Mouse (Mus musculus) MEL (cell line): Measurements from ENCODE around the gene Gm16181. TPM values are rescaled to one million over a fixed set of nuclear protein-coding genes. Genes with fewer than 3 reads are reported as not detected.

Experiments used
- DNase-seq: peaks from one replicate; pipeline ENCODE4 v3.0.0; 2011; ENCODE audit warnings: low read depth, low spot score
- H3K27ac ChIP-seq: 2 replicates; pipeline ENCODE4 v1.5.1; 2012; ENCODE audit warnings: low read depth, mild to moderate bottlenecking, control low read depth, low read length, moderate library complexity; ENCODE audit not compliant: control insufficient read depth
- H3K27me3 ChIP-seq, 2 experiments: fragments of 150-350 bp in 1 of 2; sonication (generic) in 1 of 2; 2 replicates each; pipeline ENCODE4 v1.6.1; 2012; ENCODE audit warnings: low read length in 2 of 2, mild to moderate bottlenecking in 2 of 2, improper control_type of control experiment in 1 of 2, moderate library complexity in 1 of 2; ENCODE audit not compliant: insufficient read depth in 2 of 2, control insufficient read depth in 1 of 2
- H3K36me3 ChIP-seq, 2 experiments: 2 replicates each; pipeline ENCODE4 v1.6.1; 2012 to 2014; ENCODE audit warnings: low read length in 2 of 2, improper control_type of control experiment in 1 of 2, inconsistent platforms in 1 of 2, mild to moderate bottlenecking in 1 of 2; ENCODE audit not compliant: insufficient read depth in 2 of 2, control insufficient read depth in 1 of 2
- H3K4me1 ChIP-seq, 2 experiments: fragments of 150-350 bp in 1 of 2; sonication (generic) in 1 of 2; 2 replicates each; pipeline ENCODE4 v1.6.1; 2012; ENCODE audit warnings: low read length in 2 of 2, improper control_type of control experiment in 1 of 2, mild to moderate bottlenecking in 1 of 2; ENCODE audit not compliant: insufficient read depth in 2 of 2, control insufficient read depth in 1 of 2
- H3K4me3 ChIP-seq, 2 experiments: fragments of 150-350 bp in 1 of 2; sonication (generic) in 1 of 2; 2 replicates each; pipeline ENCODE4 v1.5.1; 2012; ENCODE audit warnings: low read depth in 2 of 2, low read length in 2 of 2, mild to moderate bottlenecking in 2 of 2, moderate library complexity in 2 of 2, control low read depth in 1 of 2, improper control_type of control experiment in 1 of 2; ENCODE audit not compliant: control insufficient read depth in 1 of 2, insufficient read depth in 1 of 2
- H3K79me2 ChIP-seq: 2 replicates; pipeline ENCODE4 v1.6.1; 2012; ENCODE audit warnings: mild to moderate bottlenecking, low read length, moderate library complexity; ENCODE audit not compliant: control insufficient read depth, poor library complexity, insufficient read depth
- H3K9ac ChIP-seq: 2 replicates; pipeline ENCODE4 v1.6.1; 2012; ENCODE audit warnings: low read depth, mild to moderate bottlenecking, control low read depth, low read length, moderate library complexity; ENCODE audit not compliant: control insufficient read depth, poor library complexity, severe bottlenecking
- H3K9me3 ChIP-seq: fragments of 150-350 bp; sonication (generic); replicated peaks from 2 replicates; pipeline ENCODE4 v1.6.1; 2012; ENCODE audit warnings: mild to moderate bottlenecking, low read length, improper control_type of control experiment, moderate library complexity; ENCODE audit not compliant: insufficient read depth
- CHD1 ChIP-seq: IDR thresholded peaks from 2 replicates; pipeline ENCODE4 v1.6.1; 2012; ENCODE audit warnings: low read depth, mild to moderate bottlenecking, inconsistent platforms, low read length, improper control_type of control experiment
- CTCF ChIP-seq, 3 experiments: IDR thresholded peaks in 2 of 3; conservative IDR thresholded peaks in 1 of 3; 2 replicates each; pipeline ENCODE4 v1.5.1; 2011 to 2012; ENCODE audit warnings: low read length in 3 of 3, low read depth in 2 of 3, mild to moderate bottlenecking in 2 of 3, improper control_type of control experiment in 1 of 3, inconsistent platforms in 1 of 3, mixed read lengths in 1 of 3, moderate library complexity in 1 of 3; ENCODE audit not compliant: control insufficient read depth in 1 of 3, insufficient read depth in 1 of 3, poor library complexity in 1 of 3, severe bottlenecking in 1 of 3
- EP300 ChIP-seq, 2 experiments: IDR thresholded peaks; 2 replicates each; pipeline ENCODE4 v1.6.1; 2011; ENCODE audit warnings: improper control_type of control experiment in 2 of 2, low read length in 2 of 2, low read depth in 1 of 2, mild to moderate bottlenecking in 1 of 2
- GABPA ChIP-seq: IDR thresholded peaks from 2 replicates; pipeline ENCODE4 v1.6.1; 2012; ENCODE audit warnings: low read depth, mild to moderate bottlenecking, inconsistent platforms, low read length, improper control_type of control experiment, moderate library complexity
- JUND ChIP-seq: IDR thresholded peaks from 2 replicates; pipeline ENCODE4 v1.6.1; 2011; ENCODE audit warnings: low read depth, mild to moderate bottlenecking, improper control_type of control experiment, low read length
- MAX ChIP-seq: IDR thresholded peaks from 2 replicates; pipeline ENCODE4 v1.6.1; 2011; ENCODE audit warnings: low read length, improper control_type of control experiment
- MEF2A ChIP-seq: IDR thresholded peaks from 2 replicates; pipeline ENCODE4 v1.6.1; 2014; ENCODE audit warnings: low read depth, mild to moderate bottlenecking, inconsistent platforms, low read length, improper control_type of control experiment; ENCODE audit not compliant: poor library complexity, insufficient replicate concordance, severe bottlenecking; ENCODE audit errors: extremely low read depth
- MXI1 ChIP-seq: IDR thresholded peaks from 2 replicates; pipeline ENCODE4 v1.6.1; 2011; ENCODE audit warnings: mild to moderate bottlenecking, low read depth, low read length, improper control_type of control experiment
- NELFE ChIP-seq: IDR thresholded peaks from 2 replicates; pipeline ENCODE4 v1.6.1; 2011; ENCODE audit warnings: low read depth, low read length, improper control_type of control experiment
- NRF1 ChIP-seq: IDR thresholded peaks from 2 replicates; pipeline ENCODE4 v1.6.1; 2014; ENCODE audit warnings: low read depth, mild to moderate bottlenecking, inconsistent platforms, low read length, improper control_type of control experiment, moderate library complexity; ENCODE audit not compliant: poor library complexity, insufficient read depth, severe bottlenecking
- POLR2A ChIP-seq, 2 experiments: IDR thresholded peaks; 2 replicates each; pipeline ENCODE4 v1.6.1; 2011 to 2012; ENCODE audit warnings: low read length in 2 of 2, mild to moderate bottlenecking in 2 of 2, control low read depth in 1 of 2, improper control_type of control experiment in 1 of 2, low read depth in 1 of 2, moderate library complexity in 1 of 2; ENCODE audit not compliant: control insufficient read depth in 1 of 2, insufficient read depth in 1 of 2, poor library complexity in 1 of 2
- POLR2AphosphoS5 ChIP-seq: IDR thresholded peaks from 2 replicates; pipeline ENCODE4 v1.6.1; 2012; ENCODE audit warnings: low read depth, borderline replicate concordance, mild to moderate bottlenecking, inconsistent platforms, low read length, moderate library complexity, mixed read lengths
- RAD21 ChIP-seq: IDR thresholded peaks from 2 replicates; pipeline ENCODE4 v1.6.1; 2011; ENCODE audit warnings: mild to moderate bottlenecking, low read depth, low read length, improper control_type of control experiment
- SIN3A ChIP-seq: IDR thresholded peaks from 2 replicates; pipeline ENCODE4 v1.6.1; 2012; ENCODE audit warnings: low read length, improper control_type of control experiment, inconsistent platforms
- TBP ChIP-seq: IDR thresholded peaks from 2 replicates; pipeline ENCODE4 v1.8.0; 2011; ENCODE audit warnings: low read depth, low read length, improper control_type of control experiment
- ZKSCAN1 ChIP-seq: IDR thresholded peaks from 2 replicates; pipeline ENCODE4 v1.6.1; 2012; ENCODE audit warnings: low read depth, mild to moderate bottlenecking, inconsistent platforms, low read length, improper control_type of control experiment, moderate library complexity
- ZNF384 ChIP-seq: IDR thresholded peaks from 2 replicates; pipeline ENCODE4 v1.6.1; 2012; ENCODE audit warnings: low read depth, mild to moderate bottlenecking, inconsistent platforms, low read length, improper control_type of control experiment
- polyA plus RNA-seq, 2 experiments: library from polyadenylated mRNA; stranded (reverse) in 1 of 2; unstranded in 1 of 2; fragments of >175 nt in 1 of 2; fragments of >200 nt in 1 of 2; gene quantifications; 2 replicates each; pipeline versions ENCODE4 v1.2.1 to v1.2.4; 2012; ENCODE audit warnings: low replicate concordance in 2 of 2, low read depth in 1 of 2; ENCODE audit not compliant: insufficient read length in 2 of 2, insufficient read depth in 1 of 2, missing spikeins in 1 of 2
- total RNA-seq: library from RNA; depleted of rRNA; stranded (reverse); fragments of 300-350 nt; gene quantifications from 2 replicates; pipeline ENCODE4 v1.2.3, GENCODE M21; 2012

Gene Gm16181
- total and polyA plus RNA-seq, 3 experiments, result 0.58 TPM; not detected in 2

DNA sequence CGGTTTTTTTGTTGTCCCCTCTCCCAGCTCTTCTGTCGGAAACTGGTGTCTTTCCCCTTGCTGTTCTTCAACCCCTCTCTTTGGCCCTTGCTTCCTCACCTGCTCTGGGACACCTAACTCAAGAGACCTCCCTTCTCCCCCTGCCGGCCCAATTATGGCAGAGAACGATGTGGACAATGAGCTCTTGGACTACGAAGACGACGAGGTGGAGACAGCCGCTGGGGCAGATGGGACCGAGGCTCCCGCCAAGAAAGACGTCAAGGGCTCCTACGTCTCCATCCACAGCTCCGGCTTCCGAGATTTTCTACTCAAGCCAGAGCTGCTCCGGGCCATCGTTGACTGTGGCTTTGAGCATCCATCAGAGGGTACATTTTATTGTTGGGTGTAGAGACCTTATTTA lies 22.5 kb downstream of the Gm16181 start:
- DNase-seq, result peak; percentile 61
- H3K9me3 ChIP-seq, result no peaks in the 10 kb centered on the region
- no peaks in the 10 kb centered on the region for H3K27me3 ChIP-seq
- peak overlapping the region; percentile 79 to 95 for H3K4me3 ChIP-seq
- peaks cover 5 to 28% of the 10 kb centered on the region in 2 experiments; a peak in 3 of 4 replicates for H3K4me1 ChIP-seq
- peak overlapping the region; percentile 94 for H3K27ac ChIP-seq
- peaks cover 57% of the 10 kb centered on the region for H3K79me2 ChIP-seq
- H3K9ac ChIP-seq, result peak overlapping the region; percentile 96
- TF ChIP-seq MAX (peak; percentile 7; the same call in 1 of the 2 replicates), CHD1 (peak; percentile 96), NELFE (no peak), EP300 (IDR thresholded peaks at IDR 0.05; ENCODE audit: low read depth in 1 of 2, low read length in 2 of 2) (no peak)
- H3K36me3 ChIP-seq, result peaks cover 31 to 33% of the 10 kb centered on the region in 2 experiments

DNA sequence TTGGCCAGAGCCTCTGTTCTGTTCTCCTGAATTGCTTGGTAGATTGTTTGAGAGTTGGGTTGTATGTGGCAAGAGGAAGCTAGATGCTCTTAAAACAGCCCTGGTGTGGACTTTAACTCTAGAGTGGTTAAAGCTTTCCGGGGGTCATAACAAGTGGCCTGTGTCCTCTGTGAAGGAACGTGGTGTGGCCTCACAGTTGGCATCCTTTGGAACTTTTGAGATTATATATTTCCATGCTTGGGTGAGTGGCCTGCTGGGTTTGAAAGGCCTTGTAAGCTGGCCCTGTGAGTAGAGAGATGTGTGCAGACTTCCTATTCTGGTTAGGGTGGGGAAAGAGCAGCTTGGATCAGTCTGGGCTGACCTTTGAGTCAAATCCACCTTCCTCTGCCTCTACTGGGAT lies 24.4 kb downstream of the Gm16181 start:
- Histone ChIP-seq H3K79me2 (peaks cover 58% of the 10 kb centered on the region), H3K9me3 (no peaks in the 10 kb centered on the region), H3K36me3 (peaks cover 31 to 42% of the 10 kb centered on the region in 2 experiments), H3K27me3 (no peaks in the 10 kb centered on the region), H3K9ac (peak overlapping the region; percentile 33), H3K4me3 (no peak overlapping the region), H3K27ac (peak overlapping the region; percentile 17; the same call in 1 of the 2 replicates), H3K4me1 (peaks cover 5 to 28% of the 10 kb centered on the region in 2 experiments; a peak in 3 of 4 replicates)
- TF ChIP-seq ZNF384 (no peak), SIN3A (no peak), ZKSCAN1 (no peak), MEF2A (no peak), TBP (no peak), POLR2AphosphoS5 (no peak), EP300 (IDR thresholded peaks at IDR 0.05; ENCODE audit: low read depth in 1 of 2, low read length in 2 of 2) (no peak), RAD21 (no peak)
- no peak for DNase-seq

DNA sequence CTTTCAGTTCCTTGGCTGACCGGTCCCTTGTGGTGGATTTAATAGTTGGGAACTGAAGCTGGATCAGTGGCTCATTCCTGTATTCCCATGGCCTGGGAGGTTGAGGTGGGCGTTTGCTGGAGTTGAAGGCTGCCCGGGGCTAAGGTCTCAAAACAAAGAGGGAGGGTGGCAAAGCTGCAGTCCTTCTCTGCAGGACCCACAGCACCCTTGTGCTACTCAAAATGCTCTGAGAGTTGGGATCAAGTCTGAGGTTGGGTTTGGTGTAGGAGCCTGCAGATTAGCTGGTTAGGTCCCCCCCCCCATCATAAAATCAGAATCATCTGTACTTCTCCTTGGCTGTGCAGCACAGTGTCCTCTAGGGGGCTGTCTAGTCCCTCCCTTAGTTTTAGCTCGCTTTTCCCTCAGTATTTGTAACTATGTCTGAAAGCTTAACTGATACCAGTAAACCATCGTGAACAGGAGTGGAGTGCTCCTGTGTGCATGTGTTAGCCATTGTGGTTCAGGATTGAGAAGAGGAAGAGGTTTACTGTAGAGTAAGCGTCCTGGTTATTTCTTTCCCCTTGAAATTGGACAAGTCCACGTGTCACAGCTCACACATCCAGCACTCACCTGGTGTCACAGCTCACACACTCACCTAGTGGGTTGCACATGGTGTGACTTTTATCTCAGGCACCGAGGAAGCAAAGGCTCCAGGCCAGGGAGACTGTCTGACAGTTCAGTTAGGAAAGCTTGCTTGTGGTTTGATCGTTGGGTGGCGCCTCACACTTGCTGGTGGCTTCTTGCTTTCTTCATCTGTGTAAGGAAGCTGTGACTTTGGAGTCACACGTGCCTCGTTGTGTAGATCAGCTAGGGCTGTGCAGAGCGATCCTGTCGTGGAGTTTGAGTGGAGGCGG lies 25.3 kb downstream of the Gm16181 start:
- H3K36me3 ChIP-seq, result peaks cover 24 to 44% of the 10 kb centered on the region in 2 experiments
- H3K4me3 ChIP-seq, result no peak overlapping the region
- no peak overlapping the region for H3K9ac ChIP-seq
- no peak overlapping the region for H3K27ac ChIP-seq
- H3K79me2 ChIP-seq, result peaks cover 58% of the 10 kb centered on the region
- TF ChIP-seq JUND (no peak), SIN3A (0 out of 2 replicates have a peak, but pooled peaks have one; percentile 14), CTCF (IDR thresholded peaks at IDR 0.05 in 2 of 3, conservative IDR thresholded peaks at IDR 0.05 in 1 of 3; ENCODE audit: control insufficient read depth in 1 of 3, insufficient read depth in 1 of 3, low read depth in 2 of 3, low read length in 3 of 3, poor library complexity in 1 of 3, severe bottlenecking in 1 of 3) (peak; percentile 19 to 57 (median 46); a peak in 5 of 6 replicates), POLR2A (IDR thresholded peaks at IDR 0.05; ENCODE audit: control insufficient read depth in 1 of 2, insufficient read depth in 1 of 2, low read depth in 1 of 2, low read length in 2 of 2, poor library complexity in 1 of 2) (0 out of 4 replicates have a peak, but pooled peaks of 1 of the 2 experiments have one; percentile 3), EP300 (IDR thresholded peaks at IDR 0.05; ENCODE audit: low read depth in 1 of 2, low read length in 2 of 2) (no peak), GABPA (no peak), NRF1 (no peak), MAX (peak; percentile 52; the same call in 1 of the 2 replicates), MXI1 (peak; percentile 58; the same call in 1 of the 2 replicates)
- H3K27me3 ChIP-seq, result no peaks in the 10 kb centered on the region
- H3K4me1 ChIP-seq, result peaks cover 0 to 19% of the 10 kb centered on the region in 2 experiments; a peak in 3 of 4 replicates
- peak; percentile 69 for DNase-seq
- no peaks in the 10 kb centered on the region for H3K9me3 ChIP-seq
